Mouse (Mus musculus) lung, postnatal 0 days (tissue): ENCODE data around the gene Marveld1. TPM values are rescaled to one million over a fixed set of nuclear protein-coding genes. Genes with fewer than 3 reads are reported as not detected.

Experiments
- ATAC-seq: fragments of 200-750 bp; cut with Nextera tagmentation; 2 replicates; pipeline ENCODE4 v1.8.0; 2017; ENCODE audit warnings: moderate library complexity
- DNase-seq: peaks from one replicate; pipeline ENCODE4 v3.0.0-alpha.2; 2016; ENCODE audit warnings: low spot score
- H3K27ac ChIP-seq: fragments of 300-500 bp; sonication (generic); 2 replicates; pipeline ENCODE4 v1.5.1; 2014; ENCODE audit warnings: antibody characterized with exemption, mild to moderate bottlenecking, low read length, mixed read lengths
- H3K27me3 ChIP-seq: fragments of 300-500 bp; sonication (generic); replicated peaks from 2 replicates; pipeline ENCODE4 v1.6.1; 2014; ENCODE audit warnings: low read length, mixed read lengths; ENCODE audit not compliant: insufficient read depth
- H3K36me3 ChIP-seq: fragments of 300-500 bp; sonication (generic); 2 replicates; pipeline ENCODE4 v1.6.1; 2014; ENCODE audit warnings: low read length, mixed read lengths; ENCODE audit not compliant: insufficient read depth
- H3K4me1 ChIP-seq: fragments of 300-500 bp; sonication (generic); 2 replicates; pipeline ENCODE4 v1.6.1; 2014; ENCODE audit warnings: antibody characterized with exemption, low read depth, low read length, mixed read lengths; ENCODE audit not compliant: insufficient read depth
- H3K4me2 ChIP-seq: fragments of 300-500 bp; sonication (generic); replicated peaks from 2 replicates; pipeline ENCODE4 v1.6.1; 2014; ENCODE audit warnings: low read depth, mild to moderate bottlenecking, low read length, moderate library complexity, mixed read lengths
- H3K4me3 ChIP-seq: fragments of 300-500 bp; sonication (generic); 2 replicates; pipeline ENCODE4 v1.5.1; 2014; ENCODE audit warnings: low read depth, low read length
- H3K9ac ChIP-seq: fragments of 300-500 bp; sonication (generic); replicated peaks from 2 replicates; pipeline ENCODE4 v1.6.1; 2014; ENCODE audit warnings: low read depth, mild to moderate bottlenecking
- H3K9me3 ChIP-seq: fragments of 300-500 bp; sonication (generic); 2 replicates; pipeline ENCODE4 v1.6.1; 2016; ENCODE audit warnings: low read length, mixed read lengths
- CTCF ChIP-seq: IDR thresholded peaks from 2 replicates; pipeline ENCODE4 v1.5.1; 2016; ENCODE audit warnings: antibody characterized with exemption, mild to moderate bottlenecking
- EP300 ChIP-seq: IDR thresholded peaks from 2 replicates; pipeline ENCODE4 v1.6.1; 2016; ENCODE audit warnings: antibody characterized with exemption, mild to moderate bottlenecking, control low read depth
- WGBS: fragments of 180-500 bp; shearing (Covaris S2); extraction: QIAGEN DNeasy Blood & Tissue Kit; methylation state at CpG from one replicate; pipeline ENCODE4 v1.1.7; 2014; 5-methylcytosine and 5-hydroxymethylcytosine counted together
- polyA plus RNA-seq: library from polyadenylated mRNA; unstranded; fragments of >200 nt; fragmentation: Nextera tagmentation; extraction: Ambion mirVana; gene quantifications from 2 replicates; pipeline ENCODE4 v1.2.1, GENCODE M21; 2015

Marveld1 gene
- polyA plus RNA-seq, 1 experiment from 2014 or later = 23.1 TPM

DNA sequence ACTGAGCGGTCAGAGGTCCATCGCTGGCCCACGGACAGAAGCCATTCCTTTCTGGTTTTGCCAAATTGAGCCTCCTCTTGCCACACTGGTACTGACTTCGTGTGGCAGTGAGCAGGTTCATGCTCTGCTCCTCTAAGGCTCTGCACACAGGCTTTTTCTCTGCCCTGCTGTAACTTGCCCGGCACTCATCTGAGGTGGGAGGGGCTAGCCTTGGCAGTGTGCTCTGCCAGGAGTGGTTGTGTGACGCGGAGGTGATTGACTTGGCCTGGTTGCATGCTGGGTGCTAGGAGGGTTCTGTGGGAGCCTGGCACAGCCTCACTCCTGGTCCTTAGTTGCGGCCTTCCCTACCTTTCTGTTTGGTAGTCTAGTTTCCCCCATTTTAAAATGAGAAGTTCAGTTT, 26.7 kb upstream of the Marveld1 start:
- DNase-seq (peak; percentile 64), ATAC-seq (peak; percentile 64)
- no peak overlapping the region for H3K4me3 ChIP-seq
- no peaks in the 10 kb centered on the region for H3K9me3 ChIP-seq
- TF ChIP-seq EP300 (no peak), CTCF (no peak)
- H3K4me1 ChIP-seq = 0 out of 2 replicates have a peak, but pooled peaks cover 2% of the 10 kb centered on the region
- H3K27me3 ChIP-seq = no peaks in the 10 kb centered on the region
- H3K9ac ChIP-seq = no peak overlapping the region
- peaks cover 8% of the 10 kb centered on the region for H3K36me3 ChIP-seq
- WGBS = 70% methylated on average over 8 of the region's 8 CpGs
- no peak overlapping the region for H3K4me2 ChIP-seq
- H3K27ac ChIP-seq = no peak overlapping the region

DNA sequence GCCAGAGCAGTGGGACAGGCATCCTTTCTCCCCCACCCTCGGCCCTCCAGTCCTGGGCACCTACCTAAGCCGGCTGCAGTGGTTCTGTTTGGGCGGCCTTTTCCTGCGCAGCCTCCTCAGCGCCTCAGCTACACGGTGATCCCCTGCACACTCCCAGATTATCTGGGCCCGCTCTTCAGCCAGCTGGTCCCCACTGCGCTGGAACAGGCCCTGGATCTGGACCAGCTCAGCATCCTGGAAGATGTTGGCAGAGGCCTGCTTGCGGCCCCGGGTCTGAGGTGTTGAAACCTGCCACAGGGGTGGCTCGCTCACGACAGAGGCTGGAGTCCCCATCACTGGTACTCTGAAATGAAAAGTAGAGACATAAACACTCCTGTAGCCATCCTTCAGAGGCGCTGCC, 22.5 kb upstream of the Marveld1 start:
- H3K36me3 ChIP-seq = peaks cover 8% of the 10 kb centered on the region
- no peak overlapping the region for H3K9ac ChIP-seq
- H3K4me3 ChIP-seq = no peak overlapping the region
- no peak overlapping the region for H3K27ac ChIP-seq
- H3K4me1 ChIP-seq = peaks cover 5% of the 10 kb centered on the region; the same call in 1 of the 2 replicates
- no peak overlapping the region for H3K4me2 ChIP-seq
- no peaks in the 10 kb centered on the region for H3K9me3 ChIP-seq
- WGBS = 71% methylated on average over 13 of the region's 13 CpGs
- DNase-seq (no peak), ATAC-seq (no peak)
- no peaks in the 10 kb centered on the region for H3K27me3 ChIP-seq
- TF ChIP-seq CTCF (no peak), EP300 (no peak)

DNA sequence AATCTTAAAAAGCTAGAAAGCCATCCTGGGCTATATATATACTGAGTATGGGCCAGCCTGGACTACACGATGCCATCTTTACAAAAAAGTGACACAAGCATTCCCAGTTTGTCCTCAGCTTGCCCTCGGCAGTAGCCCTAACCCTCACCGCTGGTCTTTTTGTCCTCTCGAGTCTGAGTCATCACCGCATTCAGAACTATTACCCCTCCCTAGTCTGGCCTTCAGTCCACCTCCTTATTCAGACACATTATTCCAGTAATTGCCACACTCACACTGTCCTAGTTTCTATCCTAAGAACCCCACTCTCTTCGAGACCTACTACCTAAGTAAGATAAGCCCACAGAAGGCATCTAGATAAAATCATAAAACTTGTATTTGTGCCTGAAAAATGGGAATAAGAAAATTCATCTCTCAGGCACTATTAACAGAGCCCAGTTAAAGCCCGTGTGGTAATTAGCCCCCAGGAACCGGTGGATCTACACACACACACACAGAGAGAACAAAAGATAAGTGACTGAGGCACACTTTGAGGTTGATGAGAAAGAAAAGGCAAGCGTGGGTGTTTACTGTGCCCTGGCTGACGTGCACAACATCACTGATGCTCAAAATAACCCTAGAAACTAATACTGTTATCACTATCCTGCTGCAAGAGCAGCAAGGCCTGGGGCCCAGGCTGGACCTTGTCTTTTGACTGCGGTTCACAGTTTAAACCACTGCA, 21.5 kb upstream of the Marveld1 start:
- peak overlapping the region; percentile 87 for H3K4me2 ChIP-seq
- peaks cover 8% of the 10 kb centered on the region for H3K36me3 ChIP-seq
- no peak for TF ChIP-seq CTCF
- TF ChIP-seq EP300 = no peak
- DNase-seq (no peak), ATAC-seq (no peak)
- peak overlapping the region; percentile 73; the same call in 1 of the 2 replicates for H3K27ac ChIP-seq
- no peak overlapping the region for H3K9ac ChIP-seq
- peaks cover 5% of the 10 kb centered on the region; the same call in 1 of the 2 replicates for H3K4me1 ChIP-seq
- H3K4me3 ChIP-seq = no peak overlapping the region
- no peaks in the 10 kb centered on the region for H3K9me3 ChIP-seq
- H3K27me3 ChIP-seq = no peaks in the 10 kb centered on the region
- WGBS = 68% methylated on average over 11 of the region's 11 CpGs

DNA sequence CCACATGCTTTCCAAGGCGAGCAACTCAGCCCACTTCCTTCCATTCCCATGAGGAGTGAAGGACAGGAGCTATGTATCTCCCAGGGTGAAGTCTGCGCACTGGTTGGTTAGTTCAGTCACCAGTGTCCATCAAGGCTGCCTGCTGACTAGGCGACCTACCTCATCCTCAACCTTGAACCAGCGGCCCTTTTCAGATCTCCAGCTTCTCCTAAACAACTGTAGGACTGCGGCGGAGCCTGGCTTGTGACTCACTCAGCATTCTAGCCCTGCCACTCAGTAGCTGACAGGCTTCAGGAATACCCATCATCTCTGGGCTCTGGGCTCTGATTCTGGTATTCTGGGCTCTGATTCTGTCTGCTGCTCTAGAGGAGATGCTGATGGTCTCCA, 21.0 kb upstream of the Marveld1 start:
- Histone ChIP-seq H3K4me2 (peak overlapping the region; percentile 87), H3K4me3 (no peak overlapping the region), H3K4me1 (peaks cover 9% of the 10 kb centered on the region; the same call in 1 of the 2 replicates), H3K27ac (peak overlapping the region; percentile 73), H3K36me3 (peaks cover 8% of the 10 kb centered on the region), H3K9me3 (no peaks in the 10 kb centered on the region), H3K9ac (no peak overlapping the region), H3K27me3 (no peaks in the 10 kb centered on the region)
- DNase-seq (no peak), ATAC-seq (no peak)
- 78% methylated on average over 6 of the region's 6 CpGs for WGBS
- TF ChIP-seq EP300 (no peak), CTCF (no peak)

DNA sequence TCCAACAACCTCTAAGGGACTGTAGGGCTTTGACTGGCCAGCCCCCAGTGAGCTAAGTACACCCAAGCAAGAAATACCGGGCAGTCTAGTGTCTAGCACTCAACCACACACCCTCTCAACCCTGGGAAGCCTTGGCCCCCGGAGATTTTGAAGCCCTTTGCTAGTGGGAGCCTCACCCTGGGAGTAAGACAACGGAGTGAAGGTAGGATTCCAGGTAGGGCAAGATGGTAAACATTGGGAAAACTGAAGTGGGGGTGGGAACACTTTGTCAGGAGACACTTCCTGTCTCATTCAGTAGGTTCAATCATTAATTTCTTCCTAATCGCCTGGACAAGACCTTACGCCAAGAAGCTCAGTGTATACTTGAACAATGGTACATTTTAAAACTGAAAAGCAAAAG, 20.2 kb upstream of the Marveld1 start:
- peaks cover 8% of the 10 kb centered on the region for H3K36me3 ChIP-seq
- no peak overlapping the region for H3K9ac ChIP-seq
- H3K9me3 ChIP-seq = no peaks in the 10 kb centered on the region
- peak; percentile 3; the same call in 1 of the 2 replicates for ATAC-seq
- H3K4me3 ChIP-seq = no peak overlapping the region
- DNase-seq = peak; percentile 64
- H3K27ac ChIP-seq = peak overlapping the region; percentile 73
- H3K4me1 ChIP-seq = peaks cover 10% of the 10 kb centered on the region; the same call in 1 of the 2 replicates
- TF ChIP-seq EP300 (peak; percentile 57), CTCF (no peak)
- no peaks in the 10 kb centered on the region for H3K27me3 ChIP-seq
- peak overlapping the region; percentile 87 for H3K4me2 ChIP-seq
- 55% methylated on average over 5 of the region's 5 CpGs for WGBS

DNA sequence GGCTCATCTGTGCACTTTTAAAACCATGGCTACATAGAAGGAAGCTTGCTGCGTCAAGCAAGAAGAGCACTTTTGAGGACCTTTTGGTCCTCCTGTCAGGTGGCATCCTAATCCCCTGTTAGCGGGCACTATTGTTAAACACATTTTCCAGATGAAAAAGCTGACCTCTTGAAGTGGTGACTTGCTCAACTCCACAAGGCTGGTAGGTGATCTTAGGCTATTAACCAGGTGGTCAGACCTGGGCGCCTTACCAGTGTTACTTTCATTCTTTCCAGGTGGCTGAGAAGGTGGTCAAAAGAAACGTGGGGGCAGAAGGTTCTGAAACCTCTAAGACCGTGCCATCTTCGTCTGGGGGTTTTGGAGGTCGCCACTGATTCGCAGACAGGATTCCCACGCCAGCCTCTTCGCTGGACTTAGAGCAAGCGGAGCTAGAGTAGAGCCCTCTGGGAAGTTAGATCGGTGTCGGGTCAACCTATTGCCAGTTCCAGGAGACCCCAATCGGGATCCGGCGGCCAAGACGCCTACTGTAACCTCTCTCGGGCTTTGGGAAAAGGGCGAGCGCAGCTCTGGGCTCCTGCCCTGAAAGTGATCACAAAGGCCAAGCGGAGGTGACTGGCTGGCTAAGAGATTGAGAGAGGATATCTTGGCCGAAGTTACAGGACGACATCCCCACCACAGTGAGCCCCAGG, 19.0 kb upstream of the Marveld1 start:
- ATAC-seq = no peak
- peaks cover 5% of the 10 kb centered on the region for H3K36me3 ChIP-seq
- DNase-seq = peak; percentile 45
- no peak for TF ChIP-seq CTCF
- H3K27ac ChIP-seq = peak overlapping the region; percentile 95
- no peaks in the 10 kb centered on the region for H3K27me3 ChIP-seq
- WGBS = 4% methylated on average over 23 of the region's 23 CpGs
- H3K9ac ChIP-seq = peak overlapping the region; percentile 89
- H3K4me2 ChIP-seq = peak overlapping the region; percentile 87
- H3K4me3 ChIP-seq = peak overlapping the region; percentile 58
- H3K9me3 ChIP-seq = no peaks in the 10 kb centered on the region
- peaks cover 10% of the 10 kb centered on the region; the same call in 1 of the 2 replicates for H3K4me1 ChIP-seq
